Mouse (Mus musculus): ENCODE results near the gene Cfdp1. TPM values are rescaled to one million over a fixed set of nuclear protein-coding genes. Genes with fewer than 3 reads are reported as not detected.

Cfdp1 gene
- total RNA-seq (2021) = 10 to 100 TPM; 76.0 to 81.3 TPM
- long read RNA-seq, experiment 1, transcript Cfdp1-201 (7 exons, 1,178 nt) = major isoform, 93 of 97 reads
- long read RNA-seq, experiment 1, partial matches to known transcripts = 3 of 97 reads
- long read RNA-seq, experiment 1, other reads (novel, unspliced or antisense) = 1 of 97 reads
- long read RNA-seq, experiment 2, transcript Cfdp1-201 (7 exons, 1,178 nt) = major isoform, 143 of 178 reads
- long read RNA-seq, experiment 2, partial matches to known transcripts = 19 of 178 reads
- long read RNA-seq, experiment 2, other reads (novel, unspliced or antisense) = 16 of 178 reads

GRCm38 (mm10) chr8:111853861-111854501 is at the start of gene Cfdp1:
Gene Cfdp1, minus strand, starts transcription at chr8:111854291.
- peak; percentile 92 to 98 for DNase-seq (ENCODE audit: low spot score in 2 of 2)

- DNase-seq (ENCODE audit: low spot score in 2 of 2) = no peak
These were observed 48.0 kb upstream of the Cfdp1 start for GRCm38 (mm10) chr8:111902080-111902479.

GRCm38 (mm10) chr8:111898586-111898985 is 44.5 kb upstream of the Cfdp1 start:
- no peak for DNase-seq (ENCODE audit: low spot score in 2 of 2)

GRCm38 (mm10) chr8:111894955-111895354 is 40.9 kb upstream of the Cfdp1 start:
- no peak for DNase-seq (ENCODE audit: low spot score in 2 of 2)

GRCm38 (mm10) chr8:111892615-111893014 is 38.5 kb upstream of the Cfdp1 start:
- DNase-seq (ENCODE audit: low spot score in 2 of 2) = no peak

GRCm38 (mm10) chr8:111891983-111892382 is 37.9 kb upstream of the Cfdp1 start:
- DNase-seq (ENCODE audit: low spot score in 2 of 2) = no peak

GRCm38 (mm10) chr8:111890911-111891303 is 36.8 kb upstream of the Cfdp1 start:
- no peak for DNase-seq (ENCODE audit: low spot score in 2 of 2)

GRCm38 (mm10) chr8:111889931-111890910 is 36.1 kb upstream of the Cfdp1 start:
- DNase-seq (ENCODE audit: low spot score in 2 of 2) = no peak

GRCm38 (mm10) chr8:111888091-111888650 is 34.1 kb upstream of the Cfdp1 start:
- DNase-seq (ENCODE audit: low spot score in 2 of 2) = no peak

- DNase-seq (ENCODE audit: low spot score in 2 of 2) = no peak
These were observed 33.4 kb upstream of the Cfdp1 start for GRCm38 (mm10) chr8:111887479-111887878.

GRCm38 (mm10) chr8:111883615-111884014 is 29.5 kb upstream of the Cfdp1 start:
- no peak for DNase-seq (ENCODE audit: low spot score in 2 of 2)

GRCm38 (mm10) chr8:111881591-111881990 is 27.5 kb upstream of the Cfdp1 start:
- peak; percentile 16 to 27 for DNase-seq (ENCODE audit: low spot score in 2 of 2)

- DNase-seq (ENCODE audit: low spot score in 2 of 2) = no peak
These were observed 23.6 kb upstream of the Cfdp1 start for GRCm38 (mm10) chr8:111877711-111878110.

- DNase-seq (ENCODE audit: low spot score in 2 of 2) = peak; percentile 98
These were observed 22.4 kb upstream of the Cfdp1 start, which contains the start of gene Tmem170 for GRCm38 (mm10) chr8:111876355-111876948. Gene Tmem170, minus strand, starts transcription at chr8:111876750.

- no peak for DNase-seq (ENCODE audit: low spot score in 2 of 2)
These were observed 21.7 kb upstream of the Cfdp1 start for GRCm38 (mm10) chr8:111875758-111876157.

- no peak for DNase-seq (ENCODE audit: low spot score in 2 of 2)
These were observed 17.2 kb upstream of the Cfdp1 start for GRCm38 (mm10) chr8:111871278-111871677.

GRCm38 (mm10) chr8:111870379-111870778 is 16.3 kb upstream of the Cfdp1 start:
- DNase-seq (ENCODE audit: low spot score in 2 of 2) = no peak

- DNase-seq (ENCODE audit: low spot score in 2 of 2) = no peak
These were observed 14.6 kb upstream of the Cfdp1 start for GRCm38 (mm10) chr8:111868664-111869063.

- DNase-seq (ENCODE audit: low spot score in 2 of 2) = no peak
These were observed 11.8 kb upstream of the Cfdp1 start for GRCm38 (mm10) chr8:111865857-111866256.

GRCm38 (mm10) chr8:111865130-111865852 is 11.2 kb upstream of the Cfdp1 start:
- DNase-seq (ENCODE audit: low spot score in 2 of 2) = no peak

Measured in layer of hippocampus, postnatal 14 days (tissue).